Mouse (Mus musculus) left cerebral cortex, adult 8-10 months (tissue): ENCODE data around the gene Msi1. TPM values are rescaled to one million over a fixed set of nuclear protein-coding genes. Genes with fewer than 3 reads are reported as not detected.
"Not testable (repeated sequence)": the region's sequence is repeated elsewhere in the genome, so short reads cannot be mapped to it uniquely, and the experiment has no call there.

Experiments
- DNase-seq, 2 experiments: peaks; one replicate each; pipeline ENCODE4 v3.0.0; 2022; ENCODE audit warnings: low spot score in 2 of 2
- total RNA-seq, 4 experiments: library from RNA; stranded (reverse); gene quantifications; 2 replicates each; pipeline ENCODE4 v1.2.4; 2022

Msi1 gene
- total RNA-seq, 4 experiments from 2014 or later = 43.2 to 58.9 (median 51.0) TPM

- DNase-seq = no peak
Observed at GRCm38 (mm10) chr5:115433191-115433590, 3.8 kb downstream of the Msi1 start.

GRCm38 (mm10) chr5:115434280-115434852 is 5.0 kb downstream of the Msi1 start:
- DNase-seq = no peak

GRCm38 (mm10) chr5:115434853-115435754 is 5.7 kb downstream of the Msi1 start:
- DNase-seq = no peak

GRCm38 (mm10) chr5:115435755-115436379 is 6.5 kb downstream of the Msi1 start:
- no peak for DNase-seq

GRCm38 (mm10) chr5:115436421-115437124 is 7.2 kb downstream of the Msi1 start:
- DNase-seq = peak; percentile 71 to 95

- no peak for DNase-seq
Observed at GRCm38 (mm10) chr5:115437242-115437944, 8.0 kb downstream of the Msi1 start.

GRCm38 (mm10) chr5:115437945-115438315 is 8.5 kb downstream of the Msi1 start:
- no peak for DNase-seq

GRCm38 (mm10) chr5:115438667-115439066 is 9.3 kb downstream of the Msi1 start:
- DNase-seq = no peak

GRCm38 (mm10) chr5:115441205-115441849 is 11.9 kb downstream of the Msi1 start:
- peak; percentile 47 to 66 for DNase-seq

- not testable (repeated sequence) for DNase-seq
Observed at GRCm38 (mm10) chr5:115442663-115443062, 13.3 kb downstream of the Msi1 start.

GRCm38 (mm10) chr5:115444130-115444529 is 14.7 kb downstream of the Msi1 start:
- no peak for DNase-seq

GRCm38 (mm10) chr5:115447108-115447507 is 17.7 kb downstream of the Msi1 start:
- DNase-seq = no peak

GRCm38 (mm10) chr5:115449247-115449646 is 19.8 kb downstream of the Msi1 start:
- DNase-seq = no peak

GRCm38 (mm10) chr5:115450410-115451317 is 21.3 kb downstream of the Msi1 start:
- no peak for DNase-seq

GRCm38 (mm10) chr5:115454422-115455090 is 25.2 kb downstream of the Msi1 start:
- DNase-seq = no peak

GRCm38 (mm10) chr5:115455838-115456237 is 26.4 kb downstream of the Msi1 start:
- DNase-seq = no peak

GRCm38 (mm10) chr5:115458918-115459317 is 29.5 kb downstream of the Msi1 start:
- DNase-seq = no peak

GRCm38 (mm10) chr5:115464408-115465115 is 35.2 kb downstream of the Msi1 start:
- no peak for DNase-seq
